Mouse (Mus musculus) gastrocnemius, adult 8-10 months (tissue): ENCODE data around the gene Setd1a. TPM values are rescaled to one million over a fixed set of nuclear protein-coding genes. Genes with fewer than 3 reads are reported as not detected.
"Not testable (repeated sequence)": the region's sequence is repeated elsewhere in the genome, so short reads cannot be mapped to it uniquely, and the experiment has no call there.

Source experiments
- DNase-seq, 2 experiments: peaks; one replicate each; pipeline ENCODE4 v3.0.0; 2022; ENCODE audit warnings: low spot score in 2 of 2
- total RNA-seq, 4 experiments: library from RNA; stranded (reverse); gene quantifications; 2 replicates each; pipeline ENCODE4 v1.2.4; 2022

Gene Setd1a
- total RNA-seq = 10 to 100 TPM; 16.4 to 22.8 (median 18.6) TPM

- DNase-seq = peak; percentile 68 to 72
Observed at GRCm38 (mm10) chr7:127776426-127776825, at the start of gene Setd1a. Gene Setd1a (plus strand): TSS chr7:127776670.

- no peak for DNase-seq
Observed at GRCm38 (mm10) chr7:127727898-127728297, 48.6 kb upstream of the Setd1a start.

DNA sequence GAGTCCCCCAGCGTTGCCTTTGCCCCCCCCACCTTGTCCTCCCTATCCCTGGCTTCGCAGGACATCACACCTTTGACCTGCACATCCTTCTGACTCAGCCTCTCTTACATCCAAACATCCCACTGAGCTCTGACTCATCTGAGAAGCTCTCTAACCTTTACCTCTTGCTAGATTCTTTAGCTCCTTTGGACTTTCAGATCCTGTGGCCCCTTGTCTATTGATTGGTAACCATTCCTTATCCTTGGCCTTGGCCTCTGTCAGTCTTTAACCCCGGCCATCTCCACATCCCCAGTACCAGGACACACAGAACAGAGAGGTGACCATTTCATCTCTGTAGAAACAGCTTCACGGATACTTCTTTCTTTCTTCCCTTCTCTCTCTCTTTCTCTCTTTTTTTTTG lies 46.3 kb upstream of the Setd1a start:
- no peak for DNase-seq

- not testable (repeated sequence) for DNase-seq
Observed at GRCm38 (mm10) chr7:127732066-127732465, 44.4 kb upstream of the Setd1a start, which contains the start of gene Ctf2. Gene Ctf2 (minus strand): TSS chr7:127732166.

GRCm38 (mm10) chr7:127744366-127745045 lies 32.0 kb upstream of the Setd1a start, which contains the start of gene Fbxl19:
Gene Fbxl19 (plus strand): TSS chr7:127744543.
- peak; percentile 51 to 63 for DNase-seq

DNA sequence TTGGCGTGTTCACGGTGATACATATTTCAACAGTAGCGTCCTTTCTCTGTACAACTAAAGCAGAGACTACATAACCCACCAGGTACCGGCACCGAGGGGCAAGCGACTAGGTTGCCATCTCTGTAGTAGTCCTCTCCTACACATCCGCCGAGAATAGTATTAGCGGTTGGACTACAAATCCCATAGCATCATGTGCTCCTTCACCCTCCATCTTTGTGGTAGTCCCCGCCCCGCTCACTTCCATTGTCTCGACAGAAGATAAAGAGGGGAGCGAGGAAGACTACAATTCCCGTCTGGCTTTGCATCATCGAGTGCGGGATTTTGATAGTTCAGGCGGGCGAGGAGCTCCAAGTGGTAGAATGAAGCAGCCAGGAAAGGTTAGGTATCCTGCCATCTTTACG lies 31.2 kb upstream of the Setd1a start:
- DNase-seq = peak; percentile 88 to 90

- peak; percentile 94 to 96 for DNase-seq
Observed at GRCm38 (mm10) chr7:127745652-127746493, 30.6 kb upstream of the Setd1a start.

DNA sequence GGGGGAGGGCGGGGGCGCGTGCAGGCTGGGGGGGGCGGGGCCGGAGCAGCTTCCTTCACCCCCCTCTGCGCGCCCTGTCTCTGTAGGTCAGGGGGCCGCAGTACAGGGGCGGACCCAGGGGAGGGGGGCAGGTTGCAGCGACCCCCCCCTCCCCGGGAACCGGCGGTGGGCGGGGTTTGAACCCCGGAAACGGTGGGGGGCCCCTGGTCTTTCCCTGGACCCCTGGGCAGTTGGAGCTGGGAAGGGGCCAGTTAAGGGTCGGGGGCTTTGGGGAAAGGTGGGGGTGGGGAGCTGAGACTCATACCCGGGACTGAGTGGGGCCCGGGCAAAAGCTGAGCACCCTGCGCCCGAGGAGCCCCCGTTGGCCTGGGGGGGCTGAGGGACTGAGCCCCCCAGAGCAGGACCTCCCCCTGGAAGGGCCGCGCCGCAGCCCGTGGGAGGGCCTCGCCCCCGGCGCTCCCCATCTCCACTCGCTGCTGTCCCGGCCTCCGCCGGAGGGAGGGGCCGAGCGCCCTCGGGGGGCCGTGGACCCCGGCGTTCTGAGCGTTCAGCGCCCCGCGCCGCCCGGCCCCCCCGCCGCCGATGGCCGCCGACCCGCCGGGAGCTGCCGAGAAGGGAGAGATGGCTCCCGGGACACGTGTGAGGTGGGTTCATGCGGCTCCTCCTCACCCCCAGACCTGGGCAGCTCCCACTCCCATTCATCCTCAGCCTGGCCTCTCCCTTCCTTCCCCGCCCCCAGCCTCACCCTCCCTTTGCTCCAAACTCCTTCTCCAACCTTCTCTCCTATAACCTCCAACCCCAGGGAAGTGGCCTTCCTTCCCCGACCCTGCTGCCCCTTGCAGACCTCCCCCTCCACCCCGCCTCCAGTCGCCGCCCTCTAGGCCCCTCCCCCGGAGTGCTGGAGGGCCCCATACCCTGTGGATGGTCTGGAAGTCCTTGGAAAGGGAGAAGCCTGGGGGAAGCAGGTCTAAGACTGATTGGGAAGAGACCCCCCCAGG lies 29.7 kb upstream of the Setd1a start:
- peak in 1 of 2 experiments; percentile 22 for DNase-seq

DNA sequence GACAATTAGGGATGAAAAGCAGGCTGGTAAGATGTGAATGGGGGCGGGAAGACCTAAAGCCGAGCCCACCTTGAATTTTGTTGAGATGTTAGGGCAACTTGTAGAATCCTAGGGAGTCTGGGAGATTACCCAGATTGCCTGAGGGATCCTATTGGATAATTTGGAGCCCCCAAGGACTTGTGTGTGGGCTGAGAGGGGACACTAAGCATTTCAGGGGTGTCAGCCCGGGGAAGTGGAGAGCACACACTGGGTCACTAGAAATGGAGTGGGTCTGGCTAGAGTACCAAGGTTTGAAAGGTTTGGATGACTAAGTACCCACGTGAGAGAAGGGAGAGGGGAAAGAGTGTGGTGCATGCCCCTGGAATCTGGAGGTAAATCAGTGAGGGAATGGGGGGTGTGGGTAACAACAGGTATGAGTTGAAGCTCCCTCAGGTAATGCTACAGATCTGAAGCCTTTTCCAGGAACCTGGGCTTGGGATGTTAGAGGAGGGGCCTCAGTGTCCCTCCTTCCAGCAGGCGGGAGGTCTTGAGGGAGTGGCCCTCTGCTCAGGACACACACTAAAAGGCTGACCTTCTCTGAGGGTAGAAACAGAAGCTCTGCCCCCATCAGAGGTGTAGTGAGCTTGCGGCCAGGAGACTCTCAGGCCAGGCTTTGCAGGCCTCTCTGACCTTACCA lies 28.8 kb upstream of the Setd1a start:
- DNase-seq = no peak

DNA sequence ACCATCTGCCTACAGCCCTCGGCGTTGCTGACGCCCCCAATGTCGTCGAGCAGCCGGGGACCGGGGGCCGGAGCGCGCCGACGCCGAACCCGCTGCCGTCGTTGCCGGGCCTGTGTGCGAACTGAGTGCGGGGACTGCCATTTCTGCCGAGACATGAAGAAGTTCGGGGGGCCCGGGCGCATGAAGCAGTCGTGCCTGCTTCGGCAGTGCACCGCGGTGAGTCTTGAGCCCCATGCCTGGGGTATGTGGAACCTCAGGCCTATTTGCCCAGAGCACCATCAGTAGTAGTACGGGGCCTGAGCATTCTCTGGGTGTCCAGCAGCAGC lies 28.3 kb upstream of the Setd1a start:
- DNase-seq = no peak

- DNase-seq = no peak
Observed at GRCm38 (mm10) chr7:127750131-127751127, 26.0 kb upstream of the Setd1a start.

GRCm38 (mm10) chr7:127751619-127752018 lies 24.9 kb upstream of the Setd1a start:
- DNase-seq = no peak

DNA sequence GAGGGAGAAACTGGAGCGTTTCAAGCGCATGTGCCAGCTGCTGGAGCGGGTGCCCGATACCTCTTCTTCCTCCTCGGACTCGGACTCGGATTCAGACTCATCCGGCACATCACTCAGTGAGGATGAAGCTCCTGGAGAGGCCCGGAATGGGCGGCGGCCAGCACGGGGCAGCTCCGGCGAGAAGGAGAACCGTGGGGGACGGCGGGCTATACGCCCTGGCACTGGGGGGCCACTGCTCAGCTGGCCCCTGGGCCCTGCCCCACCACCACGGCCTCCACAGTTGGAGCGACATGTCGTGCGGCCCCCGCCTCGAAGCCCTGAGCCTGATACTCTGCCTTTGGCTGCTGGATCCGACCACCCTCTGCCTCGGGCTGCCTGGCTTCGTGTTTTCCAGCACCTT lies 24.4 kb upstream of the Setd1a start:
- no peak for DNase-seq

GRCm38 (mm10) chr7:127753158-127753557 lies 23.3 kb upstream of the Setd1a start:
- DNase-seq = no peak

- DNase-seq = no peak
Observed at GRCm38 (mm10) chr7:127753741-127754140, 22.7 kb upstream of the Setd1a start.

DNA sequence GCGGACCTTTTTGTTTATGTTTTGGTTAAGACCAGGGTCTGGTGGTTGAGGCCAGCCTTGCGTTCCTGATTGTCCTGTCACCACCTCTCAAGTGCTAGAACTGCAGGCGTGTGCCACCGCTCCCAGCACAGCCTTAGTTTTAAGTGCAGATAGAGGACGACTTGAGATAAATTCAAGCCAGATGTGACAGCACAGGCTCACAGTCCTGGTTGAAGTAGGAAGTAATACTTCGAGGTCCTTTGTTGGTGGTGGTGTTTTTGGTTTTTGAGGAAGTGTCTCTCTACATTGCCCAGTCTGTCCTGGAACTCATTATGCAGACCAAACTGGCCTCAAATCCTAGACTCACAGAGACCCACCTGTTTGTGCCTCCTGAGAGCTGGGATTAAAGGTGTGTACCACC lies 16.8 kb upstream of the Setd1a start:
- no peak for DNase-seq

GRCm38 (mm10) chr7:127760478-127760877 lies 16.0 kb upstream of the Setd1a start:
- DNase-seq = no peak

GRCm38 (mm10) chr7:127761026-127761425 lies 15.4 kb upstream of the Setd1a start:
- DNase-seq = no peak

DNA sequence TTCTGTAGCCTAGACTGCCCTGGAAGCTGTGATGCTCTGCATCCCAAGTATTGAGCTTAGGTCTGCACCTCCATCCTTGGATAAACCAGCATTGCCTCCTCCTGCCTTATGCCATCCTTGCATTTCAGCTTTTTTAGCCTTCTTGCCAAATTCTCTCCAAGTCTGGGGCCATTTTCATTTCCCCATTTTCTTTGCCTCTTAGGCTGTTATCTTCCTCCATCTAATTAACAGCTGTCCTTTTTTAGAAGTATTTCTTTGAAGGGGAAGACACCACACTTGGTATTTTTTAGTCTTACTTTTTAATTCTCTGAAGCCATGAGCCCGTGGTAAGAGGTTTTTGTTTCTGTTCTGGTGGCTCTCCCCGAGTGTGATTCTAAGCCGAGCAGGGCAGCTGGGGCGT lies 12.8 kb upstream of the Setd1a start:
- no peak for DNase-seq

DNA sequence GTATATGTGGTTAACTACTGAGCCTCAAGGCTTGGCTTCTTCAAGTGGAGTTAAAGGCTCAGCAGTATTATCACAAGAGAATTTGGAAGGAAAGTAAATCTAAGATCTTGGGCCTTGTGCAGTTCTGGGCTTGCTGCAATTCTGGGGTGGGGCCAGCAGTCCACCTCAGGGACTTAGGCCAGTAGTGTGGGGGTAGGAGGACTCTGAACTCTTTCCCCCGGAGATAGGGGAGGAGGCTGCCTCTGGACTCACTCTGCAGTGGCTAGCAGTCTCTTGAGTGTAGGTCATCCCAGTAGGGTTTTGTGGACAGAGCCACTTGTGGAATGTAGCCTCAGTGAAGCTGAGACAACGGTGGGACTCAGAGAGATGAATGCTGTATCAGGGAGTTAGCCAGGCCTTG lies 10.7 kb upstream of the Setd1a start:
- DNase-seq = no peak
